Mouse (Mus musculus): ENCODE measurements around the gene Ndufaf2. TPM values are rescaled to one million over a fixed set of nuclear protein-coding genes. Genes with fewer than 3 reads are reported as not detected.

Ndufaf2 gene
- polyA plus RNA-seq, 1 experiment from 2014 or later, result 76.7 TPM

DNA sequence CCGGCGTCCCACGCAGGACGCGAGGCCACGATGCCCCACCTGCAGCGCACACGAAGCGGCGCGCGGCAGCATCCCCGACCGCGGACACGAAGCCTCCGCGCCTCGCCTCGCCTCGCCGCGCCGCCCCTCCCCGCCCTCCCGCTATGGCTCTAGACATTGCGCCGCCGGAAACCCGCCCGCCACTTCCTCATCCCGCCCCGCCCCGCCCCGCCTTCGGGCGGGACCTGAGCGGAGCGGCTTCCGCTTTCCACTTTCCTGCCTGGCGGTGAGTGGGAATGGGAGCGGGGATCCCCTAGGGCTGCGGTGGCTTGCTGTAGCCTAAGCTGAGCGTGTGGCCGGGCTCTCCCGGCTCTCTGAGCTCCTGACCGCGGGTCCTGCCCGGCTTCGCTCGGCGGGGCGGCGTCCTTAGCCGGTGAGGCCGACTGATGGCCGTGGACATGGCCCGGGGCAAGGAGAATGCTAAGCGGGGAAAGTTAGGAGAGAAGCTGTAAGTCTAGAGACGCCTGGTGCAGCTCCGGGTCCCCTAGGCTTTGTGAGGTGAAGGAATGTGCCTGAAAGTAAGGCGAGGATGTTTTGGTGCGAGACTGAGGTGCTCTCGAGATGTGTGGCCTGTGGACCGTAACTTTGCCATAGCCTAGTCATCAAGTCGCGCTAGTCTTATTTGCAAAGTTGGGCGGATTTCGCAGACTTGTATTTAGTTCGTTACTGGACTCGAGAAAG lies 114.0 kb downstream of the Ndufaf2 start, which contains the start of gene Smim15:
TSS of gene Smim15 (plus strand) at position 225 of the 720 bp plus-strand sequence.
- Histone ChIP-seq H3K4me2 (peak within 1 kb of the TSS; percentile 68), H3K9ac (peak within 1 kb of the TSS; percentile 95), H3K9me3 (replicated peaks) (no peaks in the 10 kb centered on the region), H3K36me3 (peaks cover 11% of the 10 kb centered on the region), H3K4me3 (replicated peaks) (peak within 1 kb of the TSS; percentile 83), H3K4me1 (peaks cover 45% of the 10 kb centered on the region), H3K27ac (peak within 1 kb of the TSS; percentile 99), H3K27me3 (no peaks in the 10 kb centered on the region)
- peak; percentile 97 for ATAC-seq (replicated peaks; ENCODE audit: low FRiP score)
- under 1% methylated on average over 71 of the region's 71 CpGs for WGBS

DNA sequence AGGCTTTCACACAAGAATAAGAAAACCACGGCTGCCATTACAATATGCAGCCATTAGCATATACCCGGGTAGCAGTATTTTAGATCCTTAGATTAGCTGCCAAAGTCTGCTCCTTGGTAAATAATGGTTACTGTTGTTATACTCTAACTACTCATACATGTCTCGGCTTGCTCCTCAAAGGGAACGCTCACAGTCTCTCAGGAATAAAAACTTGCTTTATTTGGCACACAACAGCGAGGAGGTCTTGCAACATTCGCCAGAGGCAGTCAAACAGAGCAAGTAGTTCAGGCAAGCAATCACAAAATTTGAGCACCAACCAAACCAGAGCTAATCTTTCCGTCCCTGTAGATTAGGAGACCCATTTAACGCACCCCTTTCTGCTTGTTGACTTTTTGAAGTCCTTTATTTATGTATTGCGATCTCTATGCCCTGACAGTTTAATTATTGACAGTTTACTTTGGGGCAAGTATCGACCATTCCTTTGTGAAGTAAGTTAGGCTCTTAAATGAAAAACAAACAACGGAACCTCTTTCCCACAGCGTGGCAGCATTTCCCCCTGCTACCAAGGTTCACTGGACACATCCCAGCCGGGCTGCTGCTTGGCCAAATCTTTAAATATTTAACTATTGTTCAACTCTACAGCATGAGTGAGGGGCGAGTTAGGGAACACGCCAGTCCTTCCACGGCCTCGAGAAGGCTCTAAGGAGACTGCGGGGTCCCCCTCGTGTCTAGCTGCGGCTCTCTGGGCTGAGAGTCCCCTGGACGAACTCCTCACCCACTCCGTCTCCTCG lies 114.8 kb downstream of the Ndufaf2 start:
- Histone ChIP-seq H3K9ac (peak overlapping the region; percentile 95), H3K27me3 (no peaks in the 10 kb centered on the region), H3K4me1 (peaks cover 45% of the 10 kb centered on the region), H3K27ac (peak overlapping the region; percentile 99), H3K36me3 (peaks cover 11% of the 10 kb centered on the region), H3K9me3 (replicated peaks) (no peaks in the 10 kb centered on the region), H3K4me3 (replicated peaks) (peak overlapping the region; percentile 83), H3K4me2 (peak overlapping the region; percentile 68)
- peak; percentile 75 for ATAC-seq (replicated peaks; ENCODE audit: low FRiP score)
- 3% methylated on average over 23 of the region's 23 CpGs for WGBS

DNA sequence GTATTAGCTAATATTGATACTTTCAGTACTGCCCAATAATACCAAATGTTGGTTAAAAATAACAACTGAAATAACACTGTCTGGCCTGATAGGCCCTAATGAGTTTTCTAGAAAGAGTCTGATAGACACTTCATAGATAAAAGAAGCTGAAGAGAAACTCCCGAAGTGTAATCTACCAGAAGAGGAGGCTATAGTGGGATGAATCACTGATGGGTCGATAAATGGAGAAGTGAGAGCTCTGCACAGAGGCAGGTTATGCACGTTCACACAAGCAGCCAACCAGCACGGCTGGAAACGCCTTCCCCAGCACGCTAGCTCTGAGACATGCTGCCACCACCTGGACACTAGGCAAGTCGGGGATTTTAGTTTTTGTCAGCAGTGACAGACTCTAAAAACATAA lies 117.1 kb downstream of the Ndufaf2 start:
- no peak overlapping the region for H3K27ac ChIP-seq
- H3K4me3 ChIP-seq (replicated peaks), result no peak overlapping the region
- WGBS, result 3% methylated on average over 7 of the region's 7 CpGs
- H3K4me1 ChIP-seq, result peaks cover 43% of the 10 kb centered on the region
- no peak overlapping the region; the same call in 1 of the 2 replicates for H3K4me2 ChIP-seq
- no peak overlapping the region for H3K9ac ChIP-seq
- H3K36me3 ChIP-seq, result no peaks in the 10 kb centered on the region
- no peaks in the 10 kb centered on the region for H3K9me3 ChIP-seq (replicated peaks)
- no peaks in the 10 kb centered on the region for H3K27me3 ChIP-seq
- peak; percentile 44; the same call in 1 of the 2 replicates for ATAC-seq (replicated peaks; ENCODE audit: low FRiP score)

DNA sequence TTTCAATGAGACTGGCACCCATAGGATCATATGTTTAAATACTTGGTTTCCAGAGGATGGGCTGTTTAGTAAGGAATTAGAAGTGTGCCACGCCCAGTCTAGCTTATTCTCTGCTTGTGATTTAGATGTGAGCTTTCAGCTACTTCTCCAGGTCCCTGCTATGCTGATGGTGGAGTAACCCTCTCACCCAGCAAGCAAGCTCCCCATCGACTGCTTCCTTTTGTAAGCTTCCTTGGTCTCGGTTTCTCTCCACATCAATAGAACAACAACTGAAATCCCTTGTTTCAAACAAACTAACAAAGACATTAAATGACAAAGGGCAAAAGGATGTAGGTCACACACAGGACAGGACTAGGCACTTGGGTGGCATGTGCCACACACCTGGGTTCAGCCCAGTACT lies 118.0 kb downstream of the Ndufaf2 start:
- no peak for ATAC-seq (replicated peaks; ENCODE audit: low FRiP score)
- peaks cover 36% of the 10 kb centered on the region for H3K4me1 ChIP-seq
- no peaks in the 10 kb centered on the region for H3K36me3 ChIP-seq
- no peak overlapping the region for H3K4me3 ChIP-seq (replicated peaks)
- no peak overlapping the region for H3K9ac ChIP-seq
- H3K27ac ChIP-seq, result 0 out of 2 replicates have a peak overlapping the region, but pooled peaks have one; percentile 39
- no peaks in the 10 kb centered on the region for H3K9me3 ChIP-seq (replicated peaks)
- H3K4me2 ChIP-seq, result no peak overlapping the region
- H3K27me3 ChIP-seq, result no peaks in the 10 kb centered on the region
- WGBS, result 81% methylated on average over 3 of the region's 3 CpGs

DNA sequence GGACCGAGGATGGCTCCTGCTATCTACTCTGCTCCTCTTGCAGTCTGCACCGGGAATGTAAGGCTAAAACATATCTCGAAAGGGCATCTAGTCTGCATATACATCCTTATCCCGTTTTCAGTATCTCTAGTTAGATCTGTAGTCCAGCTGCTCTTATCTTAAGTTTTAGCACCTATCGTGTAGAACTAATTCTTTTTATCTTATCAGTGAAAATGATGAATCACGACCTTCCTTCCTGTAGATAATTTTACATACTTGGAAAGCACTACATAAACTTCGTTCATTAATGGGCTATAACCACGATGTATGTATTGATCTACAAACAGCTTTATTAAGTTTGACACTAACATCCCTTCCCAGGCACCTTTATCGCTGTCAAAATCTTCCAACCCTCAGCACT lies 118.5 kb downstream of the Ndufaf2 start:
- Histone ChIP-seq H3K4me3 (replicated peaks) (no peak overlapping the region), H3K4me2 (no peak overlapping the region), H3K4me1 (peaks cover 33% of the 10 kb centered on the region), H3K36me3 (no peaks in the 10 kb centered on the region), H3K9me3 (replicated peaks) (no peaks in the 10 kb centered on the region), H3K27me3 (no peaks in the 10 kb centered on the region), H3K27ac (0 out of 2 replicates have a peak overlapping the region, but pooled peaks have one; percentile 14), H3K9ac (no peak overlapping the region)
- WGBS, result 74% methylated on average over 9 of the region's 9 CpGs
- ATAC-seq (replicated peaks; ENCODE audit: low FRiP score), result no peak

DNA sequence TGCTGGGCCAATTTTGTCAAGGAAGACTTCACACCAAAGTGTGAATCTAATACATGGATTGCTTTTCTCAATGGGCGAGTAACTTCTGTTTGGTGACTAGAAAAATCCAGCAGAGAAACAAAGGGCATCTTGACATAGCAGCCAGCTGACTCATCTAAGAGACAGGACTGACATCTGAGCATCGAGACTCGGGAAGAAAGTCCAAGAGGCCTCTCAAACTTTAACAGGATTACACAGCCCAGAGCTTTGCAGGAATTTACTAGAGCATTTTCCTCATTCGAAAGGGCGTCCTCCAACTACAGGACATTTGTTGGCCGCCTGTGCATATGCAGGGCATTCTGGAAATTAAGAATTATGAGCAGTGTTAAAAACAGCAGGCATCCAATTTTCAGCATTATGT lies 119.0 kb downstream of the Ndufaf2 start:
- ATAC-seq (replicated peaks; ENCODE audit: low FRiP score), result no peak
- Histone ChIP-seq H3K4me1 (peaks cover 33% of the 10 kb centered on the region), H3K4me3 (replicated peaks) (no peak overlapping the region), H3K27me3 (no peaks in the 10 kb centered on the region), H3K9ac (no peak overlapping the region), H3K4me2 (no peak overlapping the region), H3K9me3 (replicated peaks) (no peaks in the 10 kb centered on the region), H3K36me3 (no peaks in the 10 kb centered on the region), H3K27ac (0 out of 2 replicates have a peak overlapping the region, but pooled peaks have one; percentile 14)
- 49% methylated on average over 6 of the region's 6 CpGs for WGBS

DNA sequence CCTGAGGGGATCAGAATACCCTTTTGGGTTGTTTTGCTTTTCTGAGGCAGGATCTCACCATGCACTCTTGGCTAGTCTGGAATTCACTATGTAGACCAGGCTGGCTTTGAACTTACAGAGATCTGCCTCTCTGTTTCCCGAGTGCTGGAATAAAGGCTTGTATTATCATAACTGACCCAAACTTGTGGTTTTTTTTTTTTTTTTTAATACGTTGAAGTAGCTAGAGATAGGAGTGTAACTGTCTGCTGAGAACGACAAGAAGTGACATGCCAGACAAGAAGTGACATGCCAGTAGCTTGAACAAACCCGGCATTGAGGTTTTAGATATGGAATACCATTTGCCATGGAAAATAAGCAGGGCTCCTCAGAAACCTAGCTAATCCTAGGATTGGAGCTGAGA lies 125.6 kb downstream of the Ndufaf2 start:
- Histone ChIP-seq H3K9me3 (replicated peaks) (no peaks in the 10 kb centered on the region), H3K4me2 (no peak overlapping the region), H3K4me1 (no peaks in the 10 kb centered on the region), H3K4me3 (replicated peaks) (no peak overlapping the region), H3K9ac (no peak overlapping the region), H3K36me3 (no peaks in the 10 kb centered on the region), H3K27ac (no peak overlapping the region), H3K27me3 (no peaks in the 10 kb centered on the region)
- no peak for ATAC-seq (replicated peaks; ENCODE audit: low FRiP score)
- 96% methylated on average over 4 of the region's 4 CpGs for WGBS

DNA sequence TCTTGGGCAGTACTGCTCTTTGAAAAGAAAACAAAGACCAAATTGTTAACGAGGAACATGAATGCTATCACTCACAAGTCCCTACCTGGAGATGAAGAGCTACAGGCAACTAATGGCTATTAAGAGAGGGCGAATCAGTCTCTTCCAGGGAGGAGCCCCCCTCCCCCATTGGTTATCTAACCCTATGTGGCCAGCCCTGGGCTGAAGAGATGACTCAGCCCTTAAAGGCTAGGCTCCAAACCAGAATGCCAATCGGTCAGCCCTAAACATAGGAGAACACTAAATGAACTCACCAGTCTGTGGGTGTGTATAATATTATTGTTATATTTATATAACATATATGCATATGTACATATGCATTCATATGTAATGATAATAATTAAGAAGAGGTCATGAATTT lies 132.6 kb downstream of the Ndufaf2 start:
- Histone ChIP-seq H3K4me2 (no peak overlapping the region), H3K4me3 (replicated peaks) (no peak overlapping the region), H3K9me3 (replicated peaks) (no peaks in the 10 kb centered on the region), H3K27ac (no peak overlapping the region), H3K4me1 (no peaks in the 10 kb centered on the region), H3K9ac (no peak overlapping the region), H3K27me3 (no peaks in the 10 kb centered on the region), H3K36me3 (no peaks in the 10 kb centered on the region)
- 0 out of 2 replicates have a peak, but pooled peaks have one; percentile 22 for ATAC-seq (replicated peaks; ENCODE audit: low FRiP score)
- WGBS, result 71% methylated on average over 3 of the region's 3 CpGs

DNA sequence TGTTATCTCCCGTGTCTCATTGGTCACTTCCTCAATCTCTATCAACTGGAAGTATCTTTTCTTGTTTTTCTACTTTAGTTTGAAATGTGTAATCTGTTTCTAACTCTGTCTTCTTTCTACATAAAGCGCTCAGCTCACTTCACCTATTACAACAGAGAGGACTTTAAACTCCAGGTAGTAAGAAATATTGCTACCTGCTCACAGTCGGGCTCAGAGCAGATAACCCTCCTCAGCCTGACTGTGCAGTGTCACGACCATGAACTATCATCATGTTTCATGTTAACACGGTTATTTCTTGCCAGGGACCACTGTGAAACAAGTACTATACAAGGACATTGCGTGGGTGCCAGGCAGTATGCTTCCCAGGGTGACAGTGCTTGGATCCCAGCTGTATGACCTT lies 141.1 kb downstream of the Ndufaf2 start:
- no peak for ATAC-seq (replicated peaks; ENCODE audit: low FRiP score)
- 71% methylated on average over 6 of the region's 6 CpGs for WGBS

DNA sequence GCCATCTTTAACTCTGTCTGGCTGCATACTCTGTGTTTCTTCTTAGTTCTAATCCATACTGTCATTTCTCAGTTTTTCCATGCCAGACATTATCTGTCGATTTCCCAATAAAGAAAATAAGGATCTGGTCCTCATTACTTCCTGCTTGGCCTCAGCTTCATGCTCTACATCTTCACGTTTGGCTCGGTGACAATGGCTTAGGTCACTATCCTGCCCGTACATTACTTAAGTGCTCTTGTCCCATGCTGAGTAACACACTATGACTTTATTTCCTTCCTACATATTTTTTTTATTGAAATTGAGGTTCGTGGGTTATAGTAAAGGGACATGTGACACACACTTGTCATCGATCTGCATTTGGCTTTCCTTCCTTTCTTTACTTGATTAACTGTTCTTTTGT lies 143.3 kb downstream of the Ndufaf2 start:
- WGBS, result 83% methylated on average over 6 of the region's 6 CpGs

More for the DNA sequence above, 141.1 kb downstream of the Ndufaf2 start:
- Histone ChIP-seq H3K36me3 (no peaks in the 10 kb centered on the region), H3K9me3 (replicated peaks) (no peaks in the 10 kb centered on the region), H3K4me3 (replicated peaks) (no peak overlapping the region), H3K9ac (no peak overlapping the region), H3K27me3 (no peaks in the 10 kb centered on the region), H3K4me2 (no peak overlapping the region), H3K4me1 (0 out of 2 replicates have a peak, but pooled peaks cover 2% of the 10 kb centered on the region), H3K27ac (no peak overlapping the region)

DNA sequence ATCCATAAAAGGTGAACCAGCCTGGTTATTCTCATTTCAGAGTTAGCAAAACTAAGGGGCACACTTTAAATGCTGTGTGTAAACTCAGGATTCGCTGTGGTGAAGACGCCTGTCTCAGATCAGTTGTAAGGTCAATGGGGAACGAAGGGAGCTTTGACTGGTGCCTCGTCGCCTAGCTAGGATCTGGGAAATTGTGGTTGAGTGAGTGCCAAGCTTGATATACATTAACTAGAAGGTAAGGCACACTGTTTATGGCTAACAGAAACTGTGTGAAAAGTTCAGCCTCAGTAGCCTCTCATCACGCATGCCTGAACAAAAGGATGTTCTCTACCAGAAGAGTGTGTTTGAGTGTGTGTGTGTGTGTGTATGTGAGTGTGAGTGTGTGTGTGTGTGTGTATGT lies 144.6 kb downstream of the Ndufaf2 start:
- 0 out of 2 replicates have a peak, but pooled peaks cover 2% of the 10 kb centered on the region for H3K4me1 ChIP-seq
- H3K36me3 ChIP-seq, result no peaks in the 10 kb centered on the region
- peak overlapping the region; percentile 65 for H3K27ac ChIP-seq
- peak; percentile 88 for ATAC-seq (replicated peaks; ENCODE audit: low FRiP score)
- WGBS, result 62% methylated on average over 6 of the region's 6 CpGs
- H3K27me3 ChIP-seq, result no peaks in the 10 kb centered on the region
- H3K4me2 ChIP-seq, result no peak overlapping the region
- H3K9me3 ChIP-seq (replicated peaks), result no peaks in the 10 kb centered on the region
- H3K9ac ChIP-seq, result no peak overlapping the region
- H3K4me3 ChIP-seq (replicated peaks), result no peak overlapping the region

More for the DNA sequence above, 143.3 kb downstream of the Ndufaf2 start:
- H3K4me1 ChIP-seq, result 0 out of 2 replicates have a peak, but pooled peaks cover 2% of the 10 kb centered on the region
- H3K4me3 ChIP-seq (replicated peaks), result no peak overlapping the region
- no peaks in the 10 kb centered on the region for H3K36me3 ChIP-seq
- H3K9me3 ChIP-seq (replicated peaks), result no peaks in the 10 kb centered on the region
- H3K9ac ChIP-seq, result no peak overlapping the region
- no peak overlapping the region for H3K27ac ChIP-seq
- no peaks in the 10 kb centered on the region for H3K27me3 ChIP-seq
- no peak overlapping the region for H3K4me2 ChIP-seq
- no peak for ATAC-seq (replicated peaks; ENCODE audit: low FRiP score)

DNA sequence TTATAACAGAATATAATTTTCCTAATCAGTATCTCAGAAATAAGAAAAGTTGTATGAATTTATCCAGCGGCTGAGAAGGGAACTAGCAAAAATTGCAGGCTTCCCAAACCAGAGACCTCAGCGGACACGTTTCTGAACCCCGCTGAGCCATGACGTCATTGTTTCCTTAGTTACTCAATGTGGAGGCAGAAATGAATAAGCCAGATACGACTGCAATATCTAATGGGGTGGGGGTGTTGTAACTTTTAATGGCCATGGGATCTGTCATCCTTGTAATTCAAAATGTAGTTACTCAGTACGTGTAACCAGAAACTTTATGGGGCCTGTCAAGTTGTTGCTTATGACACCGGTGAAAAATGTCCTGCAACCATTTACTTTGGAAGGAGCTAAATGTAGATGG lies 145.3 kb downstream of the Ndufaf2 start:
- H3K9ac ChIP-seq, result no peak overlapping the region
- ATAC-seq (replicated peaks; ENCODE audit: low FRiP score), result peak; percentile 70

More for the DNA sequence above, 145.3 kb downstream of the Ndufaf2 start:
- H3K27me3 ChIP-seq, result no peaks in the 10 kb centered on the region
- WGBS, result 54% methylated on average over 8 of the region's 8 CpGs
- H3K36me3 ChIP-seq, result no peaks in the 10 kb centered on the region
- H3K9me3 ChIP-seq (replicated peaks), result peaks cover 3% of the 10 kb centered on the region; the same call in 1 of the 2 replicates
- H3K4me3 ChIP-seq (replicated peaks), result no peak overlapping the region
- peak overlapping the region; percentile 65 for H3K27ac ChIP-seq
- H3K4me1 ChIP-seq, result 0 out of 2 replicates have a peak, but pooled peaks cover 2% of the 10 kb centered on the region
- H3K4me2 ChIP-seq, result no peak overlapping the region

All from kidney, embryonic 15.5 days (tissue).